Mouse (Mus musculus) hematopoietic stem cell, adult 5-6 weeks (primary cell): ENCODE data around the gene Krt80. TPM values are rescaled to one million over a fixed set of nuclear protein-coding genes. Genes with fewer than 3 reads are reported as not detected.
"Not testable (repeated sequence)": the region's sequence is repeated elsewhere in the genome, so short reads cannot be mapped to it uniquely, and the experiment has no call there.

Experiments
- ATAC-seq, 2 experiments: fragments of 125-278 bp in 1 of 2; replicated peaks in 1 of 2; 2 replicates each; pipeline ENCODE4 v1.8.0; 2016 to 2017; ENCODE audit warnings: inconsistent platforms in 2 of 2, mild to moderate bottlenecking in 2 of 2, moderate number of reproducible peaks in 2 of 2, low read depth in 1 of 2, moderate TSS enrichment in 1 of 2; ENCODE audit not compliant: low FRiP score in 2 of 2, poor library complexity in 2 of 2, severe bottlenecking in 2 of 2, insufficient read depth in 1 of 2, low TSS enrichment in 1 of 2
- total RNA-seq: library from RNA; stranded (forward); fragments of 172-1452, 232-1000 nt; gene quantifications from 2 replicates; pipeline ENCODE4 v1.2.3, GENCODE M21; 2017

Krt80 gene
- total RNA-seq, 1 experiment from 2014 or later: 2.8 TPM

- ATAC-seq: no peak
Observed at GRCm38 (mm10) chr15:101328876-101329563, 40.9 kb downstream of the Krt80 start.

- ATAC-seq: peak; percentile 77 to 84
Observed at GRCm38 (mm10) chr15:101327282-101327681, 42.7 kb downstream of the Krt80 start.

GRCm38 (mm10) chr15:101325991-101326534 is 43.9 kb downstream of the Krt80 start:
- ATAC-seq: peak; percentile 34 to 54; a peak in 3 of 4 replicates

- ATAC-seq: not testable (repeated sequence)
Observed at GRCm38 (mm10) chr15:101324409-101324808, 45.6 kb downstream of the Krt80 start.

GRCm38 (mm10) chr15:101323511-101323910 is 46.5 kb downstream of the Krt80 start:
- ATAC-seq: no peak

GRCm38 (mm10) chr15:101322640-101323039 is 47.3 kb downstream of the Krt80 start:
- no peak for ATAC-seq

- no peak for ATAC-seq
Observed at GRCm38 (mm10) chr15:101322106-101322505, 47.9 kb downstream of the Krt80 start.

- ATAC-seq: no peak
Observed at GRCm38 (mm10) chr15:101321126-101321525, 48.8 kb downstream of the Krt80 start.

GRCm38 (mm10) chr15:101320618-101321041 is 49.3 kb downstream of the Krt80 start:
- ATAC-seq: peak; percentile 57 to 70

GRCm38 (mm10) chr15:101320010-101320617 is 49.8 kb downstream of the Krt80 start:
- ATAC-seq: no peak

GRCm38 (mm10) chr15:101318889-101319765 is 50.8 kb downstream of the Krt80 start:
- ATAC-seq: no peak

- peak; percentile 29 to 36; a peak in 3 of 4 replicates for ATAC-seq
Observed at GRCm38 (mm10) chr15:101317814-101318500, 52.0 kb downstream of the Krt80 start.

GRCm38 (mm10) chr15:101316913-101317813 is 52.8 kb downstream of the Krt80 start:
- ATAC-seq: peak in 1 of 2 experiments; percentile 1; a peak in 1 of 4 replicates

- ATAC-seq: no peak
Observed at GRCm38 (mm10) chr15:101316279-101316912, 53.6 kb downstream of the Krt80 start.

GRCm38 (mm10) chr15:101315832-101316231 is 54.1 kb downstream of the Krt80 start:
- peak; percentile 70 to 78 for ATAC-seq

- ATAC-seq: no peak
Observed at GRCm38 (mm10) chr15:101315378-101315777, 54.6 kb downstream of the Krt80 start.
